Mouse (Mus musculus): ENCODE data around the gene Olfr822. TPM values are rescaled to one million over a fixed set of nuclear protein-coding genes. Genes with fewer than 3 reads are reported as not detected.

The Olfr822 gene
- not detected for total RNA-seq (2023)

DNA sequence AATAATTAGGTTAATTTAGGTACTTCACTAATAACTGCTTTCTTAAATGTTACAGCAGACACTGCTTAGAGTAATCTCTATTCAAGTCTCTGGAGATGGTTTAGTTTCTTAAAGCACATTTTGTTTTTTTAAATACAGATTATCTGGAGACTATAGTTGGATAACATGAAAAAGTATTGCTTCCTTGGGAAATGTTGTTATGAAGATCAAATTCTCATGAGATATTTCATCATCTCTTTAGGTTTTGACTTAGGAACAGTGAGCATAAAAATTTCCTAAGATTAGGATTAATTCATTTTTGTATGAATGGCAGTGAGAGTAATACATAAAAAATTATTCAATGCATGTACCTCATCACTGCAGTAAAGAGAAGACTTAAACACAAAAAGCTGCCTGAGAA is at the start of gene Olfr822:
Olfr822 (plus strand) TSS at position 301 of the 400 bp plus-strand sequence.

DNA sequence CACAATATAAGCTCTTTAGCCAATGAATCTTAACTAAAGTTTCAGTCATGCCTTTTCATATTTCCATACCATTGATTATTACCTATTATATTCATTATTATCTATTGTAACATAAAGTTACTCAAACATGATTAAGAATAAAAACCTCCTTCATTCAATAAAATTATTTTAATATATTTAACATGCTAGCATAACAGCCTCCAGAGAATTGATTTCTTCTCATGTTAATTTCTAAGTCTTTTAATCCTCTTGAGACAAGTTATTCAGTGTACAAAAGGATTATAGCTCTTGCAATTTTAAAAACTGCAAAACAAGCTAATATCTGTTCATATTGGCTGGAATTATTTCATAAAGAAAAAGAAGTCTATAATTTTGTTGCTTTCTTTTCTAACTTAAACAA is 41.0 kb upstream of the Olfr822 start, which contains the start of gene Olfr821:
Olfr821 (plus strand) TSS at position 301 of the 400 bp plus-strand sequence.

DNA sequence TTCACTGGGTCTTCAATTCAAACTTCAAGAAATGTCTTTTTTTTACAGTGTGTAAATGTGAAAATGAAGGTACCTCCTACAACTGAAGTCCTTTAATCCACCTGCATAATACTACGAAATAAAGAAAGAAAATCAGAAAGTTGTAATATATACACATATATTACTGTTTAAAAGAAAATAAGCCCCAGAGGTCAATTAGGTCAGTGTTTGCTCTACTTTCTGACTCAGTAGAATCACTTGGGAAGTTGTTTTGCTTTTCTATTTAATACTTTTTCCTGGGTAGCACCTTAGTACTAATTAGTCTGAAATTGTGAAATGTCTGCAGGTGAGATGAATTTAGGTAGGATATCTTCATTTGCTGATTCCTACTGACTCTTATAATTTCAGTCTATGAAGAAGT is 44.3 kb downstream of the Olfr822 start, which contains the start of gene Olfr823:
Olfr823 (minus strand) TSS at position 101 of the 400 bp plus-strand sequence.

Other genes starting within 250 kb of the Olfr822 start
- gene Olfr812, start 225.1 kb upstream of the Olfr822 start, total RNA-seq (2023): not detected
- gene Olfr813, start 215.8 kb upstream of the Olfr822 start, total RNA-seq (2023): not detected
- not detected for gene Olfr814, start 191.4 kb upstream of the Olfr822 start, total RNA-seq (2023)
- gene Olfr815, start 165.3 kb upstream of the Olfr822 start, total RNA-seq (2023): not detected
- not detected for gene Olfr816, start 155.6 kb upstream of the Olfr822 start, total RNA-seq (2023)
- gene Olfr818, start 122.1 kb upstream of the Olfr822 start, total RNA-seq (2023): not detected
- gene Olfr819, start 103.9 kb upstream of the Olfr822 start, total RNA-seq (2023): not detected
- not detected for gene Olfr247, start 95.1 kb upstream of the Olfr822 start, total RNA-seq (2023)
- gene Gm10310, start 86.1 kb upstream of the Olfr822 start, total RNA-seq (2023): 0.15 TPM
- gene Olfr820, start 58.6 kb upstream of the Olfr822 start, total RNA-seq (2023): not detected
- not detected for gene Olfr821, start 40.9 kb upstream of the Olfr822 start, total RNA-seq (2023)
- gene Olfr823, start 44.2 kb downstream of the Olfr822 start, total RNA-seq (2023): not detected
- not detected for gene Olfr824, start 58.8 kb downstream of the Olfr822 start, total RNA-seq (2023)
- not detected for gene Olfr825, start 95.6 kb downstream of the Olfr822 start, total RNA-seq (2023)
- not detected for gene Olfr826, start 113.0 kb downstream of the Olfr822 start, total RNA-seq (2023)
- gene Olfr827, start 143.2 kb downstream of the Olfr822 start, total RNA-seq (2023): not detected
- gene Neurod4, start 209.0 kb downstream of the Olfr822 start, total RNA-seq (2023): not detected